Mouse (Mus musculus) hindbrain, embryonic 14.5 days (tissue): Measurements from ENCODE around the gene Adgrd1. TPM values are rescaled to one million over a fixed set of nuclear protein-coding genes. Genes with fewer than 3 reads are reported as not detected.

ENCODE experiments used
- ATAC-seq: fragments of 200-750 bp; cut with Nextera tagmentation; 2 replicates; pipeline ENCODE4 v1.8.0; 2017; ENCODE audit warnings: moderate number of reproducible peaks, mild to moderate bottlenecking, moderate TSS enrichment, moderate library complexity; ENCODE audit not compliant: low FRiP score
- DNase-seq: peaks from one replicate; pipeline ENCODE4 v3.0.0-alpha.2; 2015; ENCODE audit warnings: low spot score
- H3K27ac ChIP-seq: fragments of 300-500 bp; sonication (generic); 2 replicates; pipeline ENCODE4 v1.5.1; 2014; ENCODE audit warnings: mild to moderate bottlenecking, moderate library complexity
- H3K27me3 ChIP-seq: fragments of 300-500 bp; sonication (generic); 2 replicates; pipeline ENCODE4 v1.6.1; 2014; ENCODE audit warnings: mild to moderate bottlenecking, low read length, mixed read lengths; ENCODE audit not compliant: control insufficient read depth, insufficient read depth
- H3K36me3 ChIP-seq: fragments of 300-500 bp; sonication (generic); replicated peaks from 2 replicates; pipeline ENCODE4 v1.6.1; 2014; ENCODE audit not compliant: control insufficient read depth, insufficient read depth
- H3K4me1 ChIP-seq: fragments of 300-500 bp; sonication (generic); replicated peaks from 2 replicates; pipeline ENCODE4 v1.6.1; 2014; ENCODE audit warnings: antibody characterized with exemption, low read length, mixed read lengths; ENCODE audit not compliant: control insufficient read depth, insufficient read depth
- H3K4me2 ChIP-seq: fragments of 300-500 bp; sonication (generic); replicated peaks from 2 replicates; pipeline ENCODE4 v1.6.1; 2014; ENCODE audit warnings: mild to moderate bottlenecking, moderate library complexity
- H3K4me3 ChIP-seq: fragments of 300-500 bp; sonication (generic); replicated peaks from 2 replicates; pipeline ENCODE4 v1.5.1; 2014; ENCODE audit warnings: mild to moderate bottlenecking, low read length
- H3K9ac ChIP-seq: fragments of 300-500 bp; sonication (generic); 2 replicates; pipeline ENCODE4 v1.6.1; 2014
- H3K9me3 ChIP-seq: fragments of 300-500 bp; sonication (generic); 2 replicates; pipeline ENCODE4 v1.6.1; 2016; ENCODE audit warnings: low read length; ENCODE audit not compliant: control insufficient read depth
- WGBS: fragments of 180-500 bp; shearing (Covaris S2); extraction: QIAGEN DNeasy Blood & Tissue Kit; methylation state at CpG from one replicate; pipeline ENCODE4 v1.1.7; 2014; 5-methylcytosine and 5-hydroxymethylcytosine counted together
- polyA plus RNA-seq: library from polyadenylated mRNA; unstranded; fragments of >200 nt; fragmentation: Nextera tagmentation; extraction: Ambion mirVana; gene quantifications from 2 replicates; pipeline ENCODE4 v1.2.1, GENCODE M21; 2014

The Adgrd1 gene
- polyA plus RNA-seq, 1 experiment from 2014 or later: 0.12 TPM

- 86% methylated on average over 7 of the region's 7 CpGs for WGBS
- no peak overlapping the region for H3K9ac ChIP-seq
Measured at GRCm38 (mm10) chr5:129081521-129081920, 15.0 kb upstream of the Adgrd1 start.

GRCm38 (mm10) chr5:129085153-129085552 lies 11.4 kb upstream of the Adgrd1 start:
- H3K9me3 ChIP-seq: no peaks in the 10 kb centered on the region
- no peak overlapping the region for H3K4me3 ChIP-seq
- ATAC-seq (no peak), DNase-seq (no peak)
- WGBS: 86% methylated on average over 9 of the region's 10 CpGs
- no peaks in the 10 kb centered on the region for H3K4me1 ChIP-seq
- no peaks in the 10 kb centered on the region for H3K36me3 ChIP-seq
- H3K27ac ChIP-seq: no peak overlapping the region
- H3K9ac ChIP-seq: no peak overlapping the region
- no peak overlapping the region for H3K4me2 ChIP-seq
- H3K27me3 ChIP-seq: no peaks in the 10 kb centered on the region

More at GRCm38 (mm10) chr5:129081521-129081920, 15.0 kb upstream of the Adgrd1 start:
- no peak overlapping the region for H3K27ac ChIP-seq
- no peak for DNase-seq
- no peaks in the 10 kb centered on the region for H3K9me3 ChIP-seq
- H3K4me2 ChIP-seq: no peak overlapping the region
- no peaks in the 10 kb centered on the region for H3K4me1 ChIP-seq
- no peaks in the 10 kb centered on the region for H3K27me3 ChIP-seq
- no peak for ATAC-seq
- H3K36me3 ChIP-seq: no peaks in the 10 kb centered on the region
- no peak overlapping the region for H3K4me3 ChIP-seq

- no peaks in the 10 kb centered on the region for H3K36me3 ChIP-seq
- DNase-seq (no peak), ATAC-seq (no peak)
- no peak overlapping the region for H3K4me3 ChIP-seq
- no peaks in the 10 kb centered on the region for H3K4me1 ChIP-seq
- H3K27me3 ChIP-seq: no peaks in the 10 kb centered on the region
- no peaks in the 10 kb centered on the region for H3K9me3 ChIP-seq
- no peak overlapping the region for H3K4me2 ChIP-seq
- H3K9ac ChIP-seq: no peak overlapping the region
- no peak overlapping the region for H3K27ac ChIP-seq
- WGBS: 57% methylated on average over 10 of the region's 10 CpGs
Measured at GRCm38 (mm10) chr5:129092345-129093065, 4.0 kb upstream of the Adgrd1 start.

- Histone ChIP-seq H3K27me3 (no peaks in the 10 kb centered on the region), H3K27ac (no peak overlapping the region), H3K4me1 (no peaks in the 10 kb centered on the region), H3K4me2 (no peak overlapping the region), H3K36me3 (no peaks in the 10 kb centered on the region), H3K4me3 (no peak overlapping the region), H3K9me3 (no peaks in the 10 kb centered on the region), H3K9ac (no peak overlapping the region)
- WGBS: 75% methylated on average over 4 of the region's 4 CpGs
- DNase-seq (no peak), ATAC-seq (no peak)
Measured at GRCm38 (mm10) chr5:129093158-129093557, 3.4 kb upstream of the Adgrd1 start.

GRCm38 (mm10) chr5:129094236-129094635 lies 2.3 kb upstream of the Adgrd1 start:
- DNase-seq: no peak
- no peak overlapping the region for H3K9ac ChIP-seq
- no peak for ATAC-seq
- no peaks in the 10 kb centered on the region for H3K27me3 ChIP-seq
- H3K4me3 ChIP-seq: no peak overlapping the region
- H3K9me3 ChIP-seq: no peaks in the 10 kb centered on the region
- no peak overlapping the region for H3K27ac ChIP-seq
- H3K36me3 ChIP-seq: no peaks in the 10 kb centered on the region
- H3K4me2 ChIP-seq: no peak overlapping the region
- whole genome bisulfite sequencing: 69% methylated on average over 5 of the region's 5 CpGs
- H3K4me1 ChIP-seq: no peaks in the 10 kb centered on the region

GRCm38 (mm10) chr5:129104043-129104442 lies 7.5 kb downstream of the Adgrd1 start:
- H3K9ac ChIP-seq: no peak overlapping the region
- no peak for DNase-seq
- WGBS: 51% methylated on average over 4 of the region's 4 CpGs
- H3K9me3 ChIP-seq: no peaks in the 10 kb centered on the region
- no peak overlapping the region for H3K4me3 ChIP-seq
- H3K27me3 ChIP-seq: no peaks in the 10 kb centered on the region
- H3K27ac ChIP-seq: no peak overlapping the region
- no peak overlapping the region for H3K4me2 ChIP-seq
- H3K36me3 ChIP-seq: no peaks in the 10 kb centered on the region
- no peaks in the 10 kb centered on the region for H3K4me1 ChIP-seq
- no peak for ATAC-seq

GRCm38 (mm10) chr5:129111729-129112128 lies 15.2 kb downstream of the Adgrd1 start:
- 41% methylated on average over 8 of the region's 8 CpGs for WGBS
- H3K9ac ChIP-seq: no peak overlapping the region
- H3K36me3 ChIP-seq: no peaks in the 10 kb centered on the region
- no peaks in the 10 kb centered on the region for H3K4me1 ChIP-seq
- H3K9me3 ChIP-seq: no peaks in the 10 kb centered on the region
- H3K4me2 ChIP-seq: no peak overlapping the region
- no peak overlapping the region for H3K4me3 ChIP-seq
- DNase-seq (no peak), ATAC-seq (no peak)
- H3K27ac ChIP-seq: no peak overlapping the region
- H3K27me3 ChIP-seq: no peaks in the 10 kb centered on the region

GRCm38 (mm10) chr5:129113741-129114476 lies 17.4 kb downstream of the Adgrd1 start:
- no peak for DNase-seq
- no peak overlapping the region for H3K27ac ChIP-seq
- WGBS: 65% methylated on average over 13 of the region's 13 CpGs
- H3K27me3 ChIP-seq: no peaks in the 10 kb centered on the region
- no peak for ATAC-seq
- no peak overlapping the region for H3K9ac ChIP-seq
- H3K9me3 ChIP-seq: no peaks in the 10 kb centered on the region
- H3K4me2 ChIP-seq: no peak overlapping the region
- no peak overlapping the region for H3K4me3 ChIP-seq
- H3K4me1 ChIP-seq: 0 out of 2 replicates have a peak, but pooled peaks cover 4% of the 10 kb centered on the region
- H3K36me3 ChIP-seq: no peaks in the 10 kb centered on the region

- no peak overlapping the region for H3K4me3 ChIP-seq
- 86% methylated on average over 8 of the region's 8 CpGs for WGBS
Measured at GRCm38 (mm10) chr5:129116299-129116698, 19.7 kb downstream of the Adgrd1 start.

More at GRCm38 (mm10) chr5:129116299-129116698, 19.7 kb downstream of the Adgrd1 start:
- Histone ChIP-seq H3K4me2 (no peak overlapping the region), H3K27ac (no peak overlapping the region), H3K9ac (no peak overlapping the region), H3K9me3 (no peaks in the 10 kb centered on the region), H3K36me3 (no peaks in the 10 kb centered on the region), H3K4me1 (0 out of 2 replicates have a peak, but pooled peaks cover 4% of the 10 kb centered on the region), H3K27me3 (no peaks in the 10 kb centered on the region)
- DNase-seq (no peak), ATAC-seq (no peak)
